Mouse (Mus musculus) cortical plate, adult 2 months (tissue): ENCODE measurements at regions not wholly inside any gene's neighbourhood (a gene's known extent, or its start where the extent isn't known, plus 50 kb on each side); places are given as distances from the start of the nearest gene placed in this dataset.

Experiments used
- H3K27ac ChIP-seq: fragments of 200-500 bp; 2 replicates; pipeline ENCODE4 v1.5.1; 2012; ENCODE audit warnings: low read length, control low read depth, inconsistent platforms; ENCODE audit not compliant: insufficient read depth
- H3K4me1 ChIP-seq: fragments of 200-500 bp; 2 replicates; pipeline ENCODE4 v1.6.1; 2011; ENCODE audit warnings: low read length; ENCODE audit not compliant: control insufficient read depth, insufficient read depth
- H3K4me3 ChIP-seq: fragments of 200-500 bp; 2 replicates; pipeline ENCODE4 v1.5.1; 2011; ENCODE audit warnings: mild to moderate bottlenecking, low read length, control low read depth; ENCODE audit not compliant: insufficient read depth
- CTCF ChIP-seq: fragments of 200-500 bp; IDR thresholded peaks from 2 replicates; pipeline ENCODE4 v1.5.1; 2011; ENCODE audit warnings: mild to moderate bottlenecking, control low read depth, low read length; ENCODE audit not compliant: insufficient read depth; ENCODE audit errors: extremely low read depth
- POLR2A ChIP-seq: fragments of 200-500 bp; IDR thresholded peaks from 2 replicates; pipeline ENCODE4 v1.6.1; 2011; ENCODE audit warnings: mild to moderate bottlenecking, low read length, control low read depth; ENCODE audit not compliant: insufficient read depth; ENCODE audit errors: extremely low read depth

- peaks cover 1% of the 10 kb centered on the region; the same call in 1 of the 2 replicates for H3K4me1 ChIP-seq
- H3K4me3 ChIP-seq: no peak overlapping the region
- H3K27ac ChIP-seq: no peak overlapping the region
- no peak for TF ChIP-seq CTCF
- no peak for TF ChIP-seq POLR2A
These were observed 170.6 kb downstream of the Eipr1 start for GRCm38 (mm10) chr12:28922236-28922635.

- no peak for TF ChIP-seq CTCF
- TF ChIP-seq POLR2A: no peak
- Histone ChIP-seq H3K27ac (no peak overlapping the region), H3K4me3 (no peak overlapping the region), H3K4me1 (peaks cover 1% of the 10 kb centered on the region; the same call in 1 of the 2 replicates)
These were observed 173.6 kb downstream of the Eipr1 start for GRCm38 (mm10) chr12:28925206-28925605.

GRCm38 (mm10) chr12:28939936-28940335 lies 188.3 kb downstream of the Eipr1 start:
- TF ChIP-seq CTCF (no peak), POLR2A (no peak)
- Histone ChIP-seq H3K4me1 (no peaks in the 10 kb centered on the region), H3K4me3 (no peak overlapping the region), H3K27ac (no peak overlapping the region)

GRCm38 (mm10) chr12:28948889-28949288 lies 197.3 kb downstream of the Eipr1 start:
- H3K4me1 ChIP-seq: no peaks in the 10 kb centered on the region
- H3K27ac ChIP-seq: no peak overlapping the region
- TF ChIP-seq CTCF: no peak
- no peak for TF ChIP-seq POLR2A
- H3K4me3 ChIP-seq: no peak overlapping the region

- Histone ChIP-seq H3K4me3 (no peak overlapping the region), H3K27ac (no peak overlapping the region), H3K4me1 (no peaks in the 10 kb centered on the region)
- TF ChIP-seq POLR2A (no peak), CTCF (no peak)
These were observed 197.7 kb downstream of the Eipr1 start for GRCm38 (mm10) chr12:28949307-28949706.

- Histone ChIP-seq H3K27ac (no peak overlapping the region), H3K4me3 (no peak overlapping the region), H3K4me1 (no peaks in the 10 kb centered on the region)
- TF ChIP-seq CTCF (no peak), POLR2A (no peak)
These were observed 205.6 kb downstream of the Eipr1 start for GRCm38 (mm10) chr12:28957155-28957554.

GRCm38 (mm10) chr12:28958661-28959060 lies 207.1 kb downstream of the Eipr1 start:
- no peaks in the 10 kb centered on the region for H3K4me1 ChIP-seq
- TF ChIP-seq POLR2A: no peak
- TF ChIP-seq CTCF: no peak
- H3K4me3 ChIP-seq: no peak overlapping the region
- H3K27ac ChIP-seq: no peak overlapping the region

- Histone ChIP-seq H3K4me3 (no peak overlapping the region), H3K27ac (no peak overlapping the region), H3K4me1 (peaks cover under 1% of the 10 kb centered on the region)
- no peak for TF ChIP-seq POLR2A
- TF ChIP-seq CTCF: no peak
These were observed 218.2 kb downstream of the Eipr1 start for GRCm38 (mm10) chr12:28969671-28970379.

- TF ChIP-seq CTCF (peak; percentile 36; the same call in 1 of the 2 replicates), POLR2A (no peak)
- Histone ChIP-seq H3K27ac (peak overlapping the region; percentile 88), H3K4me1 (peaks cover 4% of the 10 kb centered on the region), H3K4me3 (no peak overlapping the region)
These were observed 223.0 kb downstream of the Eipr1 start for GRCm38 (mm10) chr12:28974571-28975041.

- H3K4me3 ChIP-seq: no peak overlapping the region
- H3K27ac ChIP-seq: peak overlapping the region; percentile 13; the same call in 1 of the 2 replicates
- no peak for TF ChIP-seq POLR2A
- TF ChIP-seq CTCF: no peak
- H3K4me1 ChIP-seq: peaks cover 4% of the 10 kb centered on the region; the same call in 1 of the 2 replicates
These were observed 223.6 kb downstream of the Eipr1 start for GRCm38 (mm10) chr12:28975249-28975648.
